Mouse (Mus musculus): ENCODE measurements around the gene Cadm2. TPM values are rescaled to one million over a fixed set of nuclear protein-coding genes. Genes with fewer than 3 reads are reported as not detected.

Gene Cadm2
- polyA plus RNA-seq, 1 experiment = 0.04 TPM

DNA sequence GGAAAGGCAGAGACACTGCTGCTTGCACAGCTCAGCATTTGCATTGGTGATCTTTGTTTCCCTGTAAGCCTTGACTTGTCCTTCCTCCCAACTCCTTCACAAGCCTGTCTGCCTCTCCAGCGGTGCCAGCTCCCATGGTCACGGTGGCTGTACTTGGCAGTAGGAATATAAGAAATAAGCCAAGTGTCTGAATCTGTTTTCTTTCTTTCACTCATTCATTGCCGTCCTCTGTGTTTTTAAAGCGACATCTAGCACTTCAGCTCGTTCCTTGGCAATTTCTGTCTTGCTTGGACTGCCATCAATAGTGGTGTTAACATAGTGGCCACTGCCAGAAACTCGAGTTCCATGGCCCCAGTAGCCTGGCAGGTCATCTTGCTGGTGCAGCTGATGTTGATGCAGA is 524.0 kb downstream of the Cadm2 start:
- Histone ChIP-seq H3K4me3 (ENCODE audit: low read depth, low read length) (no peak overlapping the region), H3K4me1 (ENCODE audit: control insufficient read depth, insufficient read depth, insufficient read length, low read length) (no peaks in the 10 kb centered on the region), H3K27me3 (ENCODE audit: control insufficient read depth, insufficient read depth, low read length) (no peaks in the 10 kb centered on the region), H3K27ac (ENCODE audit: insufficient read depth, low read depth, low read length) (no peak overlapping the region), H3K36me3 (ENCODE audit: control insufficient read depth, insufficient read depth, low read length) (no peaks in the 10 kb centered on the region)
- TF ChIP-seq POLR2A (IDR thresholded peaks at IDR 0.05; ENCODE audit: low read depth, low read length) (no peak), CTCF (IDR thresholded peaks at IDR 0.05; ENCODE audit: extremely low read depth, insufficient read length, insufficient replicate concordance, low read depth, low read length) (no peak)
- WGBS = 65% methylated on average over 6 of the region's 6 CpGs

DNA sequence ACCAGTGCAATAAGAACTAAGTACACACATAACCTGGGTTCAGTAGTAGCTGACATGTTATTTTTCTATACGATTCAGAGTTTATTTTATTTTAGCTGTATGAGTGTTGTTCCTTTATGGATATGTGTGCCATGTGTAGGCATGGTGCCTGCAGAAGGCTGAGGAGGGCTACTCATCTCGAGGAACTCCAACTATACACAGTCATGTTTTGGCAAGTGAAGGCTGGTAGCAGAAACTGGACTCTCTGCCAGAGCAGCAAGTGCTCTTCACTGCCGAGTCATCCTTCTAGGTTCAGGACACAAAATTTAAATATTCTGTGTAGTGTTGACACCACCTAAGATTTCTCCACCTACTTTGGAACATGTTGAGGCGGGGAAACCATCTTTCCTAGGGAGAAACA is 524.8 kb downstream of the Cadm2 start:
- Histone ChIP-seq H3K36me3 (ENCODE audit: control insufficient read depth, insufficient read depth, low read length) (no peaks in the 10 kb centered on the region), H3K27me3 (ENCODE audit: control insufficient read depth, insufficient read depth, low read length) (no peaks in the 10 kb centered on the region), H3K4me1 (ENCODE audit: control insufficient read depth, insufficient read depth, insufficient read length, low read length) (no peaks in the 10 kb centered on the region), H3K27ac (ENCODE audit: insufficient read depth, low read depth, low read length) (no peak overlapping the region), H3K4me3 (ENCODE audit: low read depth, low read length) (no peak overlapping the region)
- 70% methylated on average over 4 of the region's 4 CpGs for WGBS
- TF ChIP-seq CTCF (IDR thresholded peaks at IDR 0.05; ENCODE audit: extremely low read depth, insufficient read length, insufficient replicate concordance, low read depth, low read length) (no peak), POLR2A (IDR thresholded peaks at IDR 0.05; ENCODE audit: low read depth, low read length) (no peak)

DNA sequence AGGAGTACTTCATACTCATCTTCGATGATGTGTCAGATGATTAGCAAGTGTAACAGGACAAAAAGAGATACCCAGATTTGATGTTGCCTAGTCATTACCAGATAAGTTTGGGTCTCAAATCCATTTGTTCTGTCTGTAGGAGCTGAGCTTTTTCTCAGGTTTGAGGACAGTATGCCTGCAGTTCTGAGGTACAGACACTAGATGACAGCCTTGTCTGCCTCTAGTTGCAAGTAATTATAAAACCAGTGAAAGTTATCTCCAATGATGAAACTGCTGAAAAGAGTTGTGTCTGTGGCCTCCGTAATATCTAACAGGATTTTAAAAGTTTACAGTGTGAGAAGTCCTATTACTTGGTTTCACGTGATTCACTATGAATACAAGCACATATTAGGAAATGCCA is 531.0 kb downstream of the Cadm2 start:
- 74% methylated on average over 3 of the region's 3 CpGs for WGBS

DNA sequence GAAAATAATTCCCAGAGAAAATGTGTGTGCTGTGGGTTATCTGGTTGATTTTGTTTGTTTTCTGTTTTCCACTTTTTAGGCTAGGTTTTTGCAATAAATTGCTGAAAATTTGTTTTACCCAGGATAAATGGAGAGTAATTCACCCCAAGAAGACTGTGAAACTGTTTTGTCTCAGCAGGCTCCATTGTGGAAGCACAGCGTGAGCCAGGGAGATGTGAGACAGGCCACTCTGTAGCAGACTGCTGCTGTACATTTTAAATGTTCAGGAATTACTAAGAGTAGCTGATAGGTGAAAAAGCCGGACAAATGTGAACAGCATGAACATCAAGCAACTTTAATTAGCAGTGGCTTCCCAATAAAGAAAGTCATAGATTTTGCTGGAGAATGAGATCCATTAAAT is 541.4 kb downstream of the Cadm2 start:
- WGBS = 80% methylated on average over 2 of the region's 2 CpGs
- no peaks in the 10 kb centered on the region for H3K4me1 ChIP-seq (ENCODE audit: control insufficient read depth, insufficient read depth, insufficient read length, low read length)
- TF ChIP-seq CTCF (IDR thresholded peaks at IDR 0.05; ENCODE audit: extremely low read depth, insufficient read length, insufficient replicate concordance, low read depth, low read length) (no peak), POLR2A (IDR thresholded peaks at IDR 0.05; ENCODE audit: low read depth, low read length) (no peak)
- H3K36me3 ChIP-seq (ENCODE audit: control insufficient read depth, insufficient read depth, low read length) = no peaks in the 10 kb centered on the region
- H3K27ac ChIP-seq (ENCODE audit: insufficient read depth, low read depth, low read length) = no peak overlapping the region
- H3K27me3 ChIP-seq (ENCODE audit: control insufficient read depth, insufficient read depth, low read length) = no peaks in the 10 kb centered on the region
- H3K4me3 ChIP-seq (ENCODE audit: low read depth, low read length) = no peak overlapping the region

More for the DNA sequence above, 531.0 kb downstream of the Cadm2 start:
- Histone ChIP-seq H3K36me3 (ENCODE audit: control insufficient read depth, insufficient read depth, low read length) (no peaks in the 10 kb centered on the region), H3K4me3 (ENCODE audit: low read depth, low read length) (no peak overlapping the region), H3K27ac (ENCODE audit: insufficient read depth, low read depth, low read length) (no peak overlapping the region), H3K4me1 (ENCODE audit: control insufficient read depth, insufficient read depth, insufficient read length, low read length) (no peaks in the 10 kb centered on the region), H3K27me3 (ENCODE audit: control insufficient read depth, insufficient read depth, low read length) (no peaks in the 10 kb centered on the region)
- no peak for TF ChIP-seq POLR2A (IDR thresholded peaks at IDR 0.05; ENCODE audit: low read depth, low read length)
- TF ChIP-seq CTCF (IDR thresholded peaks at IDR 0.05; ENCODE audit: extremely low read depth, insufficient read length, insufficient replicate concordance, low read depth, low read length) = no peak

DNA sequence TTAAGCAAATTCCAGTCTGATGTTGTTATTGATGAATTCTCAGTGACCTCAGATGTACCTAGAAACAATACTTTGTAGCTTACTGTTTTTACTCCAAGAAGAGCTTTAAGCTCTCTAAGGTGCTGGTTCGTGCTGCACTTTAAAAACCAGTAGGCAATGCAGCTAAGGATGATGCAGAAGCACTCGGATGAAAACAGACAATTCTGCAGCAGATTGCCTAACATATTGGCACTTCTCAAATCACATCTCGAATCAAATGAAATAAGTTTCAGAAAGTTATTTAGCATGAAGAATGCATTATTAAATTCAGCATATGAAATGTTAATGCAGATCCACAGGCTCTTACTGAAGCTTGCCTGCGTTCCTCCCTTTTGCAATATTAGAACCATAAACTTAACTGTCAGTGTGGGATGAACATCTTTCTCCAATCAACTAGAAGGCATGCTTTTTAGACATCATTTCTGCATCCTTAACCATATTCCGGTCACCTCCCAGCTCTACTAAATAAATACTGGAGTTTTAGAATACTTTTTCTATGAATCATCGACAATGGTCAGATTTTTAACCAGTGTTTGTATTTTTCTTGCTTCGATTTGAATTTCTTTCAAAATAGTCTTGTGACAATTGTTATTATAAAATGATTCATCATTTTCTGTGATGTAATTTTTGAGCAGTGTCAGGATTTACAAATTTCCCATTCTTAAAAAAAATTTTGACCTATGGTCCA is 544.4 kb downstream of the Cadm2 start:
- Histone ChIP-seq H3K27ac (ENCODE audit: insufficient read depth, low read depth, low read length) (no peak overlapping the region), H3K4me1 (ENCODE audit: control insufficient read depth, insufficient read depth, insufficient read length, low read length) (no peaks in the 10 kb centered on the region), H3K27me3 (ENCODE audit: control insufficient read depth, insufficient read depth, low read length) (no peaks in the 10 kb centered on the region), H3K4me3 (ENCODE audit: low read depth, low read length) (no peak overlapping the region), H3K36me3 (ENCODE audit: control insufficient read depth, insufficient read depth, low read length) (no peaks in the 10 kb centered on the region)
- 71% methylated on average over 7 of the region's 7 CpGs for WGBS
- TF ChIP-seq POLR2A (IDR thresholded peaks at IDR 0.05; ENCODE audit: low read depth, low read length) = no peak
- no peak for TF ChIP-seq CTCF (IDR thresholded peaks at IDR 0.05; ENCODE audit: extremely low read depth, insufficient read length, insufficient replicate concordance, low read depth, low read length)

DNA sequence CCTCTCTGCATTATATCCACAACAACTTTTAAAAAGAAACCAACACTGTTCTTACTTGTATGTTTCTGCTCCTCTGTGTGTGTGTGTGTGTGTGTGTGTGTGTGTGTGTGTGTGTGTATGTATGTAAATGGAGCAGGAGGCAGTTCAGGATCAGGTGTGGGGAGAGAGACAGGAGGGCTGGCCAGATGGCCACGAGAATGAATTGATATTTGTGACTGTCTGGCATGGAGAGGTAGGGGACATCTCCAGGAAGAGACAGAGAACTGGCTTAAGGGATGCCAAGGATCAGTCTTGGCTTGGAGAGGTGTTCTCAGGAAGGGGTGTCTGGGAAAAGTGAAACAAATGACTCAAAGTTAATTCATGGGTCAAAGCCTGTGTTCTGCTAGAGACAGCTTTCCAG is 552.2 kb downstream of the Cadm2 start:
- H3K27ac ChIP-seq (ENCODE audit: insufficient read depth, low read depth, low read length) = no peak overlapping the region
- H3K36me3 ChIP-seq (ENCODE audit: control insufficient read depth, insufficient read depth, low read length) = no peaks in the 10 kb centered on the region
- no peak overlapping the region for H3K4me3 ChIP-seq (ENCODE audit: low read depth, low read length)
- H3K27me3 ChIP-seq (ENCODE audit: control insufficient read depth, insufficient read depth, low read length) = no peaks in the 10 kb centered on the region
- 25% methylated on average over 1 of the region's 1 CpGs for WGBS
- TF ChIP-seq POLR2A (IDR thresholded peaks at IDR 0.05; ENCODE audit: low read depth, low read length) = no peak
- no peak for TF ChIP-seq CTCF (IDR thresholded peaks at IDR 0.05; ENCODE audit: extremely low read depth, insufficient read length, insufficient replicate concordance, low read depth, low read length)
- no peaks in the 10 kb centered on the region for H3K4me1 ChIP-seq (ENCODE audit: control insufficient read depth, insufficient read depth, insufficient read length, low read length)

DNA sequence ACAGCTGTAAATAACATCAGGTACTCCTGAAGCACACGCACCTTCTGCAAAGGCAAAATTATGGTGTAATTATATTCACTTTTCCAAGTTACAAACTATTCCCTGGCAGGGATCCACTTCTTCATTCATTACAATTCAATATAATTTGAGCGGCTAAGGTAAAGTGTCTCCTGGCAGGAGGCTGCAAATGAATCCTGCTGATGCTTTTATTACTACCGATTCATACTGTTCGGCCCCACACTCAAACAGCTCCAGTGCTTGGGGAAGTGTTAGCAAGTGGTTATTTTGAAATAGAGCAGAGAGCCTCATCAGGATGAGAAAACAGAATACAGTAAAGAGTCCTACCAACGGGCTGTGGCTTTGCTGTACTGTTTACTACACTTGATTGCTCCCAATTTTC is 589.8 kb downstream of the Cadm2 start:
- H3K27me3 ChIP-seq (ENCODE audit: control insufficient read depth, insufficient read depth, low read length) = no peaks in the 10 kb centered on the region
- no peaks in the 10 kb centered on the region for H3K4me1 ChIP-seq (ENCODE audit: control insufficient read depth, insufficient read depth, insufficient read length, low read length)
- 87% methylated on average over 5 of the region's 5 CpGs for WGBS
- no peak overlapping the region for H3K4me3 ChIP-seq (ENCODE audit: low read depth, low read length)
- TF ChIP-seq POLR2A (IDR thresholded peaks at IDR 0.05; ENCODE audit: low read depth, low read length) (no peak), CTCF (IDR thresholded peaks at IDR 0.05; ENCODE audit: extremely low read depth, insufficient read length, insufficient replicate concordance, low read depth, low read length) (no peak)
- H3K36me3 ChIP-seq (ENCODE audit: control insufficient read depth, insufficient read depth, low read length) = no peaks in the 10 kb centered on the region
- no peak overlapping the region for H3K27ac ChIP-seq (ENCODE audit: insufficient read depth, low read depth, low read length)

Data from small intestine, adult 2 months (tissue).